Mouse (Mus musculus) forebrain, embryonic 13.5 days (tissue): ENCODE results near the gene Kcnn3. TPM values are rescaled to one million over a fixed set of nuclear protein-coding genes. Genes with fewer than 3 reads are reported as not detected.
A peak's percentile ranks its signal among the peaks of the same experiment; 100 is the strongest.

Experiments used
- ATAC-seq: fragments of 200-750 bp; cut with Nextera tagmentation; 2 replicates; pipeline ENCODE4 v1.8.0; 2017
- H3K27ac ChIP-seq: fragments of 300-500 bp; sonication (generic); 2 replicates; pipeline ENCODE4 v1.5.1; 2015; ENCODE audit warnings: inconsistent platforms, mild to moderate bottlenecking, moderate library complexity
- H3K27me3 ChIP-seq: fragments of 300-500 bp; sonication (generic); 2 replicates; pipeline ENCODE4 v1.6.1; 2015; ENCODE audit warnings: mild to moderate bottlenecking, inconsistent platforms
- H3K36me3 ChIP-seq: fragments of 300-500 bp; sonication (generic); 2 replicates; pipeline ENCODE4 v1.6.1; 2015; ENCODE audit warnings: mild to moderate bottlenecking, inconsistent platforms; ENCODE audit not compliant: poor library complexity, severe bottlenecking
- H3K4me1 ChIP-seq: fragments of 300-500 bp; sonication (generic); 2 replicates; pipeline ENCODE4 v1.6.1; 2015; ENCODE audit warnings: inconsistent platforms
- H3K4me2 ChIP-seq: fragments of 300-500 bp; sonication (generic); 2 replicates; pipeline ENCODE4 v1.6.1; 2015; ENCODE audit warnings: inconsistent platforms, mild to moderate bottlenecking, moderate library complexity
- H3K4me3 ChIP-seq: fragments of 300-500 bp; sonication (generic); 2 replicates; pipeline ENCODE4 v1.5.1; 2015; ENCODE audit warnings: mild to moderate bottlenecking, inconsistent platforms
- H3K9ac ChIP-seq: fragments of 300-500 bp; sonication (generic); 2 replicates; pipeline ENCODE4 v1.6.1; 2015; ENCODE audit warnings: mild to moderate bottlenecking, inconsistent platforms
- H3K9me3 ChIP-seq: fragments of 300-500 bp; sonication (generic); replicated peaks from 2 replicates; pipeline ENCODE4 v1.6.1; 2016; ENCODE audit warnings: inconsistent platforms
- WGBS: fragments of 180-500 bp; shearing (Covaris S2); methylation state at CpG from one replicate; pipeline ENCODE4 v1.1.7; 2015; 5-methylcytosine and 5-hydroxymethylcytosine counted together
- polyA plus RNA-seq: library from polyadenylated mRNA; unstranded; fragments of >200 nt; fragmentation: Nextera tagmentation; extraction: Ambion mirVana; gene quantifications from 2 replicates; pipeline ENCODE4 v1.2.1, GENCODE M21; 2015

The Kcnn3 gene
- polyA plus RNA-seq, 1 experiment from 2014 or later: 4.3 TPM

- no peak overlapping the region for H3K4me2 ChIP-seq
- no peak for ATAC-seq
- H3K9ac ChIP-seq: no peak overlapping the region
- H3K36me3 ChIP-seq: no peaks in the 10 kb centered on the region
- no peak overlapping the region for H3K27ac ChIP-seq
- 0 out of 2 replicates have a peak, but pooled peaks cover 5% of the 10 kb centered on the region for H3K9me3 ChIP-seq
- H3K4me3 ChIP-seq: no peak overlapping the region
- 70% methylated on average over 4 of the region's 4 CpGs for whole genome bisulfite sequencing
- no peaks in the 10 kb centered on the region for H3K27me3 ChIP-seq
- H3K4me1 ChIP-seq: peaks cover 8% of the 10 kb centered on the region; the same call in 1 of the 2 replicates
Measured at GRCm38 (mm10) chr3:89549488-89549887, 29.5 kb downstream of the Kcnn3 start.

DNA sequence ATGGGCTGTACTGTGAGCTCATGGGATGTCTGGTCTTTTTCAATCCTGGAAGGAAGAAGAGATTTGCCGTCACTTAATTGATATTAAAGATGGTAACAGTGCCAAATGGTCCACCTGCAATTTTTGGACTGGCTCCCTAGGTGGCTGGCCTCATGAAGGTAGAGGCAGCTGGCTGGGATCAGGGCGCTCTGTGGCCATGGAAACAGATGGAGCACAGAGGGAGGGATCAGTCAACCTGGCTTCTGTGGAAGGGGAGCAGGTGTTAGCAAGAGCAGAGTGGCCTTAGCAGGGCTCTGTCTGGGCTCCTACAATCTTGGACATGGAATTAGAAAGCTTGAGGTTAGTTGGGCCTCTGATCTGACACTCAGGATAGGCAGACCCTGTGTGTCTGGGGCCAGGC, 31.9 kb downstream of the Kcnn3 start:
- 73% methylated on average over 2 of the region's 2 CpGs for WGBS

DNA sequence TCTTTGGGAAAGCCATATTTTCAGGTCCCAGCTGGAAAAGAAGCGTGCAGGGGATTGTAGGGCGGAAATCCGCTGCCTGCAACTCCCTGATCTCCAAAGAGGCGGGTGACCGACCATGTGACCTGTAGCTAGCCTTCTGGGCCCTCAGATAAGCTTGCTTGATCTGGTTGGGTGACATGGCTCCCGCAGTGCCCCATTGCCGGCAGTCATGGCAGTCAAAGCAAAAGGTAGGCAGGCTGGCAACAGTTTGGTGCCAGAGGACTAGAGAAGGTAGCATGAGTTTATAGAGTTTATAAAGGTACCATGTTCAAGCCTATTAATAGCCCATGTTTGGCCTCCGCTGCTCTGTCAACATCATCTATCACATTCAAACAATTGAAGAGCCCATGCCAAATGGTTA, 33.5 kb downstream of the Kcnn3 start:
- Histone ChIP-seq H3K9ac (no peak overlapping the region), H3K36me3 (no peaks in the 10 kb centered on the region), H3K27ac (no peak overlapping the region), H3K4me3 (no peak overlapping the region), H3K9me3 (0 out of 2 replicates have a peak, but pooled peaks cover 5% of the 10 kb centered on the region), H3K4me1 (peaks cover 22% of the 10 kb centered on the region), H3K4me2 (no peak overlapping the region), H3K27me3 (no peaks in the 10 kb centered on the region)
- ATAC-seq: no peak
- WGBS: 96% methylated on average over 8 of the region's 8 CpGs

More for the DNA sequence above, 31.9 kb downstream of the Kcnn3 start:
- Histone ChIP-seq H3K4me3 (no peak overlapping the region), H3K4me2 (no peak overlapping the region), H3K9me3 (0 out of 2 replicates have a peak, but pooled peaks cover 5% of the 10 kb centered on the region), H3K27ac (no peak overlapping the region), H3K36me3 (no peaks in the 10 kb centered on the region), H3K27me3 (no peaks in the 10 kb centered on the region), H3K4me1 (peaks cover 8% of the 10 kb centered on the region; the same call in 1 of the 2 replicates), H3K9ac (no peak overlapping the region)
- ATAC-seq: no peak

DNA sequence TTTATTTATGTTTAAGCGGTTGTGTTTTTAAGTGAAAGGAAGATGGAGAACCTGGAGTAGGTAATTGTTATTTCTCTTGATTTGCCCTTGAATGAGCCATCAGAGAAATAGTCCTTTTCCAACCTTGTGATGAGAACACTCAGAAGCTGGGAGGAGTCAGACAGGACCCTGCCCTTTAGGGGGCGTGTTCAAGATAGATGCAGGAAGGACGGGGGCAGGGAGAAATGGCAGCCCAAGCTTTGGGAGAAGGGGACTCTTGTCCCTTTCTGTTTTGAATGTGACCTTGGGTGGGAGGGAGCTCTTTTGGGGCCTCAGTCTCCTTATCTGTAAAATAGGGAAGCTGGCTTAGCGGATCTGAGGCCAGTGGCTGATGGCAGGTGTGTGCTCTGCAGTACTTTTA, 34.0 kb downstream of the Kcnn3 start:
- ATAC-seq: no peak
- Histone ChIP-seq H3K9ac (no peak overlapping the region), H3K4me2 (no peak overlapping the region), H3K27ac (no peak overlapping the region), H3K36me3 (no peaks in the 10 kb centered on the region), H3K27me3 (no peaks in the 10 kb centered on the region), H3K4me3 (no peak overlapping the region), H3K9me3 (0 out of 2 replicates have a peak, but pooled peaks cover 5% of the 10 kb centered on the region), H3K4me1 (peaks cover 27% of the 10 kb centered on the region)
- WGBS: 87% methylated on average over 4 of the region's 4 CpGs

DNA sequence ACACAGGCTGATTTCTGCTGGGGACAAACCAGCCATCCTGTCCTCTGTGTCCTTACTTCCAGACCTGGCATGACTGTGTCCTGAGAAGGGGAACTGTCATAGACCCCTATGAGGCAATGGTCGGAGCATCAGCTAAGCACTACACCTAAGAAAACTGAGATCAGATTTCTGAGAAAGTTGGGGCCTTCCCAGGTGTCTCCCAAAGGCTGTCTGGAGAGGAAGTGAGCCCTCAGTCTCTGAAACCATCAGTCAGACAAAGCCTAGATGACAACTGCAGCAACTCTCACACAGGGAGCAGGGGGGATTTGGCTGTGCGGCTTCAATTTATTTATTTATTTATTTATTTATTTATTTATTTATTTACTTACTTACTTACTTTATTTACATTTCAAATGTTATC, 34.6 kb downstream of the Kcnn3 start:
- H3K9ac ChIP-seq: no peak overlapping the region
- H3K27ac ChIP-seq: no peak overlapping the region
- no peak overlapping the region for H3K4me3 ChIP-seq
- H3K4me2 ChIP-seq: no peak overlapping the region
- 0 out of 2 replicates have a peak, but pooled peaks cover 5% of the 10 kb centered on the region for H3K9me3 ChIP-seq
- no peak for ATAC-seq
- 96% methylated on average over 2 of the region's 2 CpGs for WGBS
- H3K4me1 ChIP-seq: peaks cover 33% of the 10 kb centered on the region
- H3K36me3 ChIP-seq: no peaks in the 10 kb centered on the region
- no peaks in the 10 kb centered on the region for H3K27me3 ChIP-seq

- ATAC-seq: no peak
- 79% methylated on average over 5 of the region's 5 CpGs for WGBS
- Histone ChIP-seq H3K36me3 (no peaks in the 10 kb centered on the region), H3K4me3 (no peak overlapping the region), H3K4me2 (no peak overlapping the region), H3K27ac (no peak overlapping the region), H3K27me3 (no peaks in the 10 kb centered on the region), H3K9me3 (0 out of 2 replicates have a peak, but pooled peaks cover 4% of the 10 kb centered on the region), H3K9ac (no peak overlapping the region), H3K4me1 (peaks cover 30% of the 10 kb centered on the region)
Measured at GRCm38 (mm10) chr3:89557811-89558210, 37.8 kb downstream of the Kcnn3 start.

- H3K4me1 ChIP-seq: peaks cover 30% of the 10 kb centered on the region
- no peaks in the 10 kb centered on the region for H3K36me3 ChIP-seq
- no peak overlapping the region for H3K9ac ChIP-seq
- H3K4me2 ChIP-seq: peak overlapping the region; percentile 35
- 35% methylated on average over 15 of the region's 15 CpGs for WGBS
- no peaks in the 10 kb centered on the region for H3K27me3 ChIP-seq
- peak; percentile 96 for ATAC-seq
- no peaks in the 10 kb centered on the region for H3K9me3 ChIP-seq
- H3K27ac ChIP-seq: peak overlapping the region; percentile 81
- H3K4me3 ChIP-seq: no peak overlapping the region
Measured at GRCm38 (mm10) chr3:89558972-89559910, 39.3 kb downstream of the Kcnn3 start.

DNA sequence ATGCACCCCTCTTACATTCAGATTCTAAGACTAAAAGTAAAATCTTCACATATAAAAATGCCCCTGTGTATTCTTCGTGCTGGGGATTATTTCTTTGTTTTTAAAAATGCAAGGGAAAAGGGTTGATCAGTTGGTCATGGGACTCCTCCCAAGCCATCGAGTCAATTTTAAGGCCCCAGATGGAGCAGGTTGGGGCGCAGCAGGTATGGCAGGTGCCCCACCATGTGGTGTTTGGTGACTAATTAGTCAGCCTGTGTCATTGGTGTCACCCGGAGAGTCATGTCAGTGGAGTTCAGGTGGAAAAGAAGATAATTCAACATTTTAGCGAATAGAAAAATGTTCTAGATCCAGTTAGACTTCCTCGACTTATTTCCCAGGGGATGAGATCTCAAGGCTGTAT, 41.4 kb downstream of the Kcnn3 start:
- Histone ChIP-seq H3K9me3 (no peaks in the 10 kb centered on the region), H3K36me3 (no peaks in the 10 kb centered on the region), H3K9ac (no peak overlapping the region), H3K27ac (no peak overlapping the region), H3K4me1 (peaks cover 30% of the 10 kb centered on the region), H3K4me3 (no peak overlapping the region), H3K27me3 (no peaks in the 10 kb centered on the region), H3K4me2 (no peak overlapping the region)
- WGBS: 89% methylated on average over 6 of the region's 6 CpGs
- ATAC-seq: no peak

DNA sequence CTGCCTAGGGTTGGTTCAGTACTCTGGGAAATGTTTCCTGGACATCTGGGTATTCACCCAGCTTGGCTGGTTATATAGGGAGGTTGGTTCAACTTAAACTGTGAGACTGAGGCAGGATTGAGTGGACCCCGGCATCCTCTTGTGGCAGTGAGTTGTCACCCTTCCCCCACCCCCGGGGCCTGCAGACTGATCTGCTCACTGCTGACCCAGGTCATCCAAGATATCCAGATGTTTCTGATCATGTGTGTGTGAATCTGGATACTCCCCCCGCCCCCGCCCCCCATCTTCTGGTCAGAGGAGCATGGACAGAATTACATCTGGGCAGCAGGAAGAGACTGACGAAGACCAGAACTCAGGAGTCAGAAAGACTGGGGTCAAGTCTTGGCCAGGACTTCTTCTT, 45.4 kb downstream of the Kcnn3 start:
- H3K4me2 ChIP-seq: no peak overlapping the region
- H3K27ac ChIP-seq: no peak overlapping the region
- H3K36me3 ChIP-seq: no peaks in the 10 kb centered on the region
- ATAC-seq: no peak
- no peak overlapping the region for H3K9ac ChIP-seq
- H3K9me3 ChIP-seq: no peaks in the 10 kb centered on the region
- no peak overlapping the region for H3K4me3 ChIP-seq
- peaks cover 11% of the 10 kb centered on the region for H3K4me1 ChIP-seq
- 81% methylated on average over 5 of the region's 5 CpGs for WGBS
- H3K27me3 ChIP-seq: no peaks in the 10 kb centered on the region

DNA sequence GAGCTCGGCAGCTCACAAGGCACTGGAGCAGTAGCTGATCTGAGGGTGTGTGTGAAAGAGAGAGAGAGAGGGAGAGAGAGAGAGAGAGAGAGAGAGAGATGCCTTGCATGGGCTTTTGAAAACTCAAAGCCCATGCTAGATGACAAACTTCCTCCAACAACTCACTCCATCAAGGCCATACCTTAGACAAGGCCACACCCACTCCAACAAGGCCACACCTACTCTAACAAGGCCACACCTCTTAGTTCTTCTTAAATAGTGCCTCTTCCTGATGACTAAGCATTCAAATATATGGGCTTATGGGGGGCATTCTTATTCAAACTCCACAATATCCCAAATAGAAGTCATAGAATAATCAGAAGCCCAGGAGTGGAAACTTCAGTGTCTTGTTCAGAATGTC, 49.1 kb downstream of the Kcnn3 start:
- H3K4me1 ChIP-seq: peaks cover 12% of the 10 kb centered on the region
- H3K4me3 ChIP-seq: no peak overlapping the region
- H3K36me3 ChIP-seq: no peaks in the 10 kb centered on the region
- no peak overlapping the region for H3K27ac ChIP-seq
- no peak for ATAC-seq
- H3K9ac ChIP-seq: no peak overlapping the region
- no peaks in the 10 kb centered on the region for H3K9me3 ChIP-seq
- WGBS: 95% methylated on average over 1 of the region's 1 CpGs
- H3K27me3 ChIP-seq: no peaks in the 10 kb centered on the region
- H3K4me2 ChIP-seq: no peak overlapping the region

- Histone ChIP-seq H3K9ac (no peak overlapping the region), H3K4me2 (no peak overlapping the region), H3K27ac (no peak overlapping the region), H3K4me3 (no peak overlapping the region), H3K36me3 (no peaks in the 10 kb centered on the region), H3K9me3 (no peaks in the 10 kb centered on the region), H3K27me3 (no peaks in the 10 kb centered on the region), H3K4me1 (peaks cover 12% of the 10 kb centered on the region)
- ATAC-seq: no peak
- WGBS: 54% methylated on average over 7 of the region's 7 CpGs
Measured at GRCm38 (mm10) chr3:89569707-89570324, 49.9 kb downstream of the Kcnn3 start.

DNA sequence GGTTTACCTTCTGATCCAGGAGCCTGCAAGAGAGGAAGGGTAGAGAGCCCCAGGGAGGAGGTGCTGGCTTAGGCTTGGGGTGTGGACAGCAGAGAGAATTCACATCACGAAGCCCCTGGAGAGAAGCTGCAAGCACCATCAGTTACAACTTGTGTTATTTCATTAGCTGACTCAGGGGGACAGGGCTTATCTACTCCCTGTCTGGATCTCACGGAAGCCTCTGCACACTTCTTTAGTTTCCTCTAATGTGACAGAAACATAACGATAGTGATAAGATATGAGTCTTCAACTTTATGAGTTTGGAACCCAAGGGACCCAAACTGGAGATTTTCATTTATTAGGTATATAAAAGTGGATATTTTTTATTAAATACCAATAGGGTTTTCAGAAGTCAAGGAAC, 50.4 kb downstream of the Kcnn3 start:
- Histone ChIP-seq H3K27ac (no peak overlapping the region), H3K27me3 (no peaks in the 10 kb centered on the region), H3K4me1 (peaks cover 12% of the 10 kb centered on the region), H3K9me3 (no peaks in the 10 kb centered on the region), H3K4me2 (no peak overlapping the region), H3K4me3 (no peak overlapping the region), H3K36me3 (no peaks in the 10 kb centered on the region), H3K9ac (no peak overlapping the region)
- no peak for ATAC-seq
- WGBS: 79% methylated on average over 3 of the region's 3 CpGs
